Mouse (Mus musculus) thymus, adult 2 months (tissue): ENCODE measurements around the gene Ralgps2.

Experiments used
- CTCF ChIP-seq: fragments of 200-500 bp; IDR thresholded peaks from 2 replicates; pipeline ENCODE4 v1.5.1; 2012; ENCODE audit warnings: mild to moderate bottlenecking, control low read depth, low read length, moderate library complexity, borderline replicate concordance; ENCODE audit not compliant: control insufficient read depth, poor library complexity, insufficient read depth; ENCODE audit errors: extremely low read depth
- POLR2A ChIP-seq: fragments of 200-500 bp; IDR thresholded peaks from 2 replicates; pipeline ENCODE4 v1.6.1; 2012; ENCODE audit warnings: mild to moderate bottlenecking, low read length, control low read depth, moderate library complexity; ENCODE audit not compliant: control insufficient read depth, poor library complexity, insufficient read depth; ENCODE audit errors: extremely low read depth

DNA sequence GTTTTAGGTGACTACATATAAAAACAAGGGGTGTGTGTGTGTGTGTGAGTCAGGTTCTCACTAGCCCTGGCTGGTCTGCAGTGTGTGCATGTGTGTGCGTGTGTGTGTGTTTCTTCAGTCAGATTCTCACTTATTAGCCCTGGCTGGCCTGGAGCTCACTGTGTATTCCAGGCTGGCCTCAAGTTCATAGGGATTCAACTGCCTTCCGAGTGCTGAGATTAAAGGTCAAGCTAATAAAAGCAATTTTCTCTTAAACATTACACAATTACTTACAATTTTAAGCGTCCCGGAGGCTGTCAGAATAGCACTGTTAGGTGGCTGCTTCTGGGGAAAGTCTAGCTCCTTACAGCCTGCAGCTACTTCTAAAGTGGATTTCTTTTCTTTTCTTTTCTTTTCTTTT is 101.2 kb downstream of the Ralgps2 start, which contains the start of gene Angptl1:
- TF ChIP-seq CTCF (no peak), POLR2A (no peak)
